Mouse (Mus musculus): ENCODE data around the gene Sox5.

Gene Sox5

DNA sequence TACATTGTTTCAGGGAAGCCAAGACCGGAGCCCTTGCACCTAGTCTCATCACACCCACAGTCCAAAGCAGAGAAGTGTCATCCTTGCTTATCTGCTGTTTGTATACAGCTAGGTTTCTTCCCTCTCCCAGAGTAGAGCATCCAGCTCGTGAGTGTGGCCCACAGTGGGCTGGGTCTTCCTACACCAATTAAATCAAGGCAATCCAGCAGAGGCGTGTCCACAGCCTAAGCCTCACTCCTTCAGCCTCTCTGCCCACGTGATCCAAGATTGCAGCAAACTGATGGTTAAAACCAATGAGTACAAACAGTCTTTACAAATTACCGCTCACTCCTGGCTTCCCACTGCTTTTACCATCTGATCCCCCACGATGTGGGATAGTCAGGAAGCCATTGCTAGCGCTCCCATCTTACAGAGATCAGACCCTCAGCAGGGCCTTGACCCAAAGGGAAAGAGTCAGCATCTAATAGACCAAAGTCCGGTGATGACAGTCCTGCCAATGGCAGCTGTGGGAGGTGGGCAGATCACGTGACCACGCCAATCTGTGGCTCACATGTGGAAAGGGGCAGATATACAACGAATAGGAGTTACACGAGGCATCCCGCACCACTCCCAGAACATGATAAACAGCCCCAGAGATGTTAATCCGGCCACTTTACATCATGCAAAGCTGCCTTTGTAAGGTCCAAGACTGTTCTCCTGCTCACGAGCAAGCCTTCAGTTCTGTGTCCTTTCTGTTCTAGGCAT is 9.4 kb downstream of the Sox5 start:
- no peak for DNase-seq (ENCODE audit: extremely low spot score, low spot score)

DNA sequence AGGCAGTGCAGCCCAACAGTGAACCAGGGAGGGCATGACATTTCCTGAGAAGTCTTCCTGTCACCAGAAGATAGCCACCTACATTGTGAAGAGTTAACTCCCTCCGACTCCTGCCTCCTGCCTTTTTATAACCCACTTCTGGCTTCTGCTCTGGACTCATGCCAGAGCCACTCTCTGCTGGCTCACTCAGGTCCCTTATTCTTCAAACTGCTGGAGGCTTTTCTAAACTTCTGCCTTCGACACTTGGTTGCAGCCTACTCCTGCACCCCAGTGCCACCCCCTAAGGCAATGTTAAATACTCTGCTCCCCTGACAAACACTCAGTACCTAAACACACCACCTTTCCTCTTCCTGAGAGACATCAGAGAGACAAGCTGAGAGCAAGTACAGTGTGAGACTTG is 12.7 kb downstream of the Sox5 start:
- no peak for DNase-seq (ENCODE audit: extremely low spot score, low spot score)

GRCm38 (mm10) chr6:144761902-144762301 is 19.9 kb downstream of the Sox5 start:
- DNase-seq (ENCODE audit: extremely low spot score, low spot score) = no peak

- DNase-seq (ENCODE audit: extremely low spot score, low spot score) = no peak
Measured at GRCm38 (mm10) chr6:144759193-144759592, 22.6 kb downstream of the Sox5 start.

DNA sequence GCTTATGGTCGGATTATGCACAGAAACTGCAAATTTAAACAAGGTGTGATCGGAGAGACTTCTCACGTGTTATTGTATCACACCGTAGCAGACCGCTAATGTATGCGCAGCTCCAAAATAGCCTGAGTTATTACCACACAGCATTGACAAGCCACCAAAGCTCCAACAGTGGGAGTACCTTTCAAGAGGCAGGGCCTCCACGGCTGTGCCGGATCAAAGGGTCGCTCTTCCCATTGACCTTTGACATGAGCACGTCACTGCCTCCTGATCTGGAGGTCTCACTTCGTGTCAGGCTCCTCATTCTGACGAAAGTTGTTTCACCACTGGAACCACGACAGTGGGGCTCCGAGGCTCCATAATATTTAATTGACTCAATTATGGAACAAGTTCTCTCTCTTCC is 24.4 kb downstream of the Sox5 start:
- DNase-seq (ENCODE audit: extremely low spot score, low spot score) = peak; percentile 53

- no peak for DNase-seq (ENCODE audit: extremely low spot score, low spot score)
Measured at GRCm38 (mm10) chr6:144756444-144756843, 25.3 kb downstream of the Sox5 start.

DNA sequence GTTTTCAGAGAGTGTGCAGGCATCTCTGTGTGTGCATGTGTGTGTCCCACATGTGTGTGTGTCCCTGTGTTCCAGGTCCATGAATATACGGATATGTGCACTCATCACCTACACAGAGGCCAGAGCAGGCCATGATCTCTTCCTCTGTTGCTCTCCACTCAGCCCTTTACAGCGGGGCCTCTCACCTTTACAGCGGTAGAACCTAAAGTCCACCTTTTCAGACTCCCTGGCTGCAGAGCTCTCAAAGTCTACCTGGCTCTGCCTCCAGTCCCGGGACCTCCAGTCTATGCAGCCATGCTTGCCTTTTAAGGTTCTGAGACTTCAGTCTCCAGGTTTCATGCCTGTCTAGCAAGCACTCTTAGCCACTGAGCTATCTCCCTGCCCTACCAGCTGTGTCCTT is 26.5 kb downstream of the Sox5 start:
- DNase-seq (ENCODE audit: extremely low spot score, low spot score) = no peak

DNA sequence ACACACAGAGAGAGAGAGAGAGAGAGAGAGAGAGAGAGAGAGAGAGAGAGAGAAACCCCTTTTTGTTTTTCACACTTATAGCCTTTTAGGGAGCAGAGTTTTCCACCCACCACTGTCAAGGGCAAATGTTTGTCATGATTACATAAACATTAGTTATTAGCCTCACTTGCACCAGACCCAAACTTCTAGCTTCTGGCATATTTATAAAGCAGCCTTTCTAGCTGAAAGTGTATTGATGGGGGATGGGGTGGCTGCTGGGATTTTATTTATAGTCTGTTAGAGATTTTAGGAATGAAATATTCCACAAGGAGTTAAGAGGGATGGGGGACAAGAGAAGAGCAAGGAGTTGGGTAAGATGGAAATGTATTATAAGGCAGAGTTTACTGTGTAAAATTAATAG is 27.4 kb downstream of the Sox5 start:
- no peak for DNase-seq (ENCODE audit: extremely low spot score, low spot score)

DNA sequence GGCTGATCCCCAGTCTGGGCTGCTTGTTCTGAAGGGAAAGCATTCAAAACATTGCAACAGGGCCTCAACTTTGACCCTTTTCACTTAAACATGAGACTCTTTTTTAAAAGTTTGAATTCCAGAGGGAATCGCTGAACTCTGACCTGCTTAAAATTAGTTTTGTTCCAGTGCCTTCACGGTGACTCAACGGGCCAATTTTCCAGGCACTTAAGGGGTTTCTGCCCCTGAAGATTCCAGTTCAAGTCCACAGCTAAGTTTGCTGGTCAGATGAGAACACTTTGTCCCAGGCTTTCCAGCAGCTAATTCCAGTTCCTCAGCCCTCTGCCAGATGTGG is 27.8 kb downstream of the Sox5 start:
- no peak for DNase-seq (ENCODE audit: extremely low spot score, low spot score)

- no peak for DNase-seq (ENCODE audit: extremely low spot score, low spot score)
Measured at GRCm38 (mm10) chr6:144753225-144753962, 28.4 kb downstream of the Sox5 start.

- DNase-seq (ENCODE audit: extremely low spot score, low spot score) = no peak
Measured at GRCm38 (mm10) chr6:144751581-144751980, 30.2 kb downstream of the Sox5 start.

GRCm38 (mm10) chr6:144750197-144750596 is 31.6 kb downstream of the Sox5 start:
- DNase-seq (ENCODE audit: extremely low spot score, low spot score) = no peak

DNA sequence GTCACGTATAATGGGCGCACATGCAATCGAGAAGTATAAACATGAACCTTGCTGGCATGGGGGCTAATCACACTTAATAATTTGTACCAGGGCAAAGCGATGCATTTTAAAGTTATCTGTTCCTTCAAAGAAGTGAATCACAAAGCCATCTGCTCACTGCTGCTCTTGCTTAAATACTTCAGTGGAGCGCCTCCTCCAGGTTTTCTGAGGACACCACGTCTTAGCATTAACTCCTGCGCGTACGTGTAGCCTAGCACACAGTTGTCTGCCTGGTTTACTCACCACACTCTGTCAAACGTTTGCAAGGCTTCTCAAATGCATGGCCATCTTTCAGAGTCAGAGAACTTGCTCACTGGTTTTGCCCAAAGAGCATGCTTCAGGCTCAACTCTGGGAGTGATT is 35.3 kb downstream of the Sox5 start:
- DNase-seq (ENCODE audit: extremely low spot score, low spot score) = no peak

- DNase-seq (ENCODE audit: extremely low spot score, low spot score) = no peak
Measured at GRCm38 (mm10) chr6:144742559-144742958, 39.2 kb downstream of the Sox5 start.

DNA sequence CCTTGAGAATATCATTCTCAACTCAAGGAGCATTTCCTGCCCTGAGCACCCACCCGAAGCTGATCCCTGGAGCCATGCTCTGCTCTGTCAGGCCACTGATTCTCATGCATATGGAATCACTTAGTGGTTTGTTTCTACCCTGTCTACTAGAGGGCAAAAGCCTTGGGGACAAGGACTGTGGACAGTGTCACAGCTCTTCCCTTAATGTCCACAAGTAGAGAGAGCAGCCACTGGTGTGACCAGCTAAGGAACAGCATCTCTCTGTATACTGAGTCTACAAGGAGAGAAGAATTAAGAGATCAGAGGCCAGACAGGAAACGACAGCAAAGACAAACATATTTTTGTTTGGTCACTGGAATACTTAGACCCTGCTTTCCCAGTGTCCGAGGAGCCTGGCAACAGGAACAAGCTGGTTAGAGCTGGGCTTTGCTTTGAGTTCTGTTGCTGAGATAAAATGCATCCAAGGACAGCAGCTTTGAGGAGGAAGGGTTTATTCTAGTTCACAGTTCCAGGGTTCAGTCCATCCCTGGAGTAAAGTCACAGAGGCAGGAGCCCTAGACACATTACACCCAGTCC is 40.6 kb downstream of the Sox5 start:
- DNase-seq (ENCODE audit: extremely low spot score, low spot score) = no peak

- no peak for DNase-seq (ENCODE audit: extremely low spot score, low spot score)
Measured at GRCm38 (mm10) chr6:144740343-144740742, 41.4 kb downstream of the Sox5 start.

DNA sequence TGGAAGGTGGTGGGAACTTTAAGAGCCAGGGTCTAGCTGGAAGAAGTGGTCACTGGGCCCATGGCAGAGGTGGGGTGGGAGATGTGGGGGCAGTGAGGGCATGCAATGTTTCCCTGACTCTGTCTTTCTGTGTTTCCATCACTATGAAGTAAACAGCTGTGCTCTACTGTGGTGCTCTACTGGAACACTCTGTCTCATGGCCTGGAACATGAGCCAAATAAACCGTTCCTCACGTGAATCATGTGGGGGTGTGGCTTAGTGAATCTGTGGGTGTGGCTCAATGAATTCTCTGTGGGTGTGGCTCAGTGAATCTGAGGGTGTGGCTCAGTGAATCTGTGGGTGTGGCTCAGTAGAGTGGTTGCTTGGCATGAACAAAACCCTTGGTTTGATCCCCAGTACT is 42.0 kb downstream of the Sox5 start:
- no peak for DNase-seq (ENCODE audit: extremely low spot score, low spot score)

- DNase-seq (ENCODE audit: extremely low spot score, low spot score) = no peak
Measured at GRCm38 (mm10) chr6:144737786-144738185, 44.0 kb downstream of the Sox5 start.

DNA sequence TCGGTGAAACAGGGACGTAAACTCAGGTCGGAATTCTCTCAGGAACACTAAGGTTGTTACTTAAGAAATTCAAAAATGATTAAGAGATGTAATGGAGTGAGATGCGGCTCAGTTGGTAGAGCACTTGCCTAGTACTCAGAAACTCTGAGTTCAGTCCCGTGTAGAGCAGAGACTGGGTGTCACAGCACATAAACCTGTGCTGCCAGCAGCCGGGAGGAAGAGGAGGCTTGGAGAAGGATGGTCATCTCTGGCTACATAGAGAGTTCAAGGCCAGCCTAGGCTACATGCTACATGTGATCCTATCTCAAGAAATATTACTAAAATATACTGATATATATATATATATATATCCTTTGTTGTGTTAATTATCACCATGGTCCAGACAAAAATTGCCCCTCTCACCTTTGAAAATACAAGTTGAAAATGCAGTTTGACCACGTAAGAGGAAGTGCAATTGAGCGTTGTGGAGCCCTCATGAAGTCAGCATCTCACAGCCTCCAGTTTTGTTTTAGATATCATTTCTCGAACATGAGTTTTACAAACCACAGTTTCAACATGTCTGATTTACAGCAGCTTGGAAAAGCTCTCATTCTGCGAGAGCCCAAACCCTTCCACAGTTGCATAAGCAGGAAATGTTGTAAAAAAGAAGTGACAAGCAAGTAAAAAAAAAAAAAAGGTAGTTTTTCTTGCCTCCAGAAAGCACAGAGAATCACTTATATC is 50.4 kb downstream of the Sox5 start:
- DNase-seq (ENCODE audit: extremely low spot score, low spot score) = no peak

DNA sequence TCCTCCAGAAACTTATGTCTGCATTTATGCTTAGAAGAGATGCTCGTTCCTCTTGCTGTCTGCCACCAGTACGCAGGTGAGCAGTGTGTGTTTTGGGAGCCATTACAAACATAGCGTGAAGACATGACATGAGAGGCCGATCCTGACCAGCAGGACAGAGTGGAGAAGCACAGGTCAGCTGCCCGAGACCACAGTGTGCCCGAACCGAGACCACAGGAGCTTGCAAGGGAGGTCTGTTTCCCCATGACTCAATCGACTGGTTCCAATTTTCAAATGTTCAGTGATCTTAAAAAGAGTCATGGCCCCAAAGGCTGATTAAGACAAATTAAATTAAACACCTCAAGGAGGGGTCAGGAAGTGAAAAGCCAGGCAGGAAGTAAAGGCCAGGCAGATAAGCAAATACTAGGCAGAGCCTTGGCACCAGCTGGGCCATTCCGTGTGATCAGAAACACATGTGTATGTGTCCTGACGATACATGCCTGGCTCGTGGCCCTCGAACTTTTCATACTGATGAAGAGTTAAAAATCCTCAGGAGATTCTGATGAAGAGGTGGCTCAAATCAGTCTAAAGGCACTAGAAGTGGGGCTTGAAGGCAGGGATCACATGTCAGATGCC is 58.1 kb downstream of the Sox5 start:
- DNase-seq (ENCODE audit: extremely low spot score, low spot score) = no peak

DNA sequence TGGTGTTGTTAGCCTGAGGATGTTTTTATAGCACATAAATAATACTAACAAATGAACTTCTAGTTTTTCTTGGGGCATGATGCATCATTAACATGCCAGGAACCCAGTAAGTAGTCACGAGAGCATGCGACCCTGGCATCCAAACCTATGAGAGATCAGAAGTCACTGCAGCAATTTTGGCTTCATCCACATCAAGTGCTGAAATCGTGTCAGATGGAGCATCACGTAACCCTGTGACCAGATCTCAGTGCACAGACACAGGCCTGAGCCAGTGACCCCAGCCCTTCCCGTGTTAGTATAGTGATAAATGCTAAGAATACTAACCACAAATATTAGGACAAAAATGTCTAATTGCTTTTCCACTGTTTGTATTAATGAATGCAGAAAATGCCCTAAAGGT is 58.8 kb downstream of the Sox5 start:
- no peak for DNase-seq (ENCODE audit: extremely low spot score, low spot score)

- DNase-seq (ENCODE audit: extremely low spot score, low spot score) = no peak
Measured at GRCm38 (mm10) chr6:144720846-144721245, 60.9 kb downstream of the Sox5 start.

Measured in neural tube, embryonic 10.5 days (tissue).